ENCODE assay signal across 13 mouse cellular contexts in genomic region chr9:34992201-34992600, GRCm38 (mm10).
A peak's percentile ranks its signal among the peaks of the same experiment; 100 is the strongest.
DNase-seq lines count a peak whose midpoint lies in the region; ATAC-seq and TF ChIP-seq lines count a peak whose summit lies in the region.
"Had no signal": no experiment of that assay in that cellular context is flagged by ENCODE, and none has a peak within 500 bp of the region (broad histone marks: within the 10 kb centered on the region; RNA-seq: fewer than 3 reads in every experiment).

No protein-coding gene starts in this region.

- TF ChIP-seq CTCF in liver, adult 2 months (IDR thresholded peaks at IDR 0.05; ENCODE audit: low read depth, low read length), result no peak
- TF ChIP-seq CTCF in liver, postnatal 0 days (IDR thresholded peaks at IDR 0.05; ENCODE audit: low read depth), result no peak

- H3K27me3 ChIP-seq in liver, adult 2 months (ENCODE audit: control insufficient read depth, insufficient read depth, low read length), result no peaks in the 10 kb centered on the region
- H3K27me3 ChIP-seq in liver, postnatal 0 days (ENCODE audit: insufficient read depth, low read length), result no peaks in the 10 kb centered on the region
- H3K27me3 ChIP-seq: hindbrain, embryonic 15.5 days had no signal

- H3K36me3 ChIP-seq in liver, adult 2 months (ENCODE audit: control insufficient read depth, insufficient read depth, low read length), result no peaks in the 10 kb centered on the region
- H3K36me3 ChIP-seq in liver, postnatal 0 days (replicated peaks; ENCODE audit: insufficient read depth, low read length), result no peaks in the 10 kb centered on the region
- H3K36me3 ChIP-seq: hindbrain, embryonic 15.5 days had no signal

- DNase-seq in adrenal gland, adult 8-10 months, result peak; percentile 44
- DNase-seq in adrenal gland, adult 18-20 months (ENCODE audit: low spot score in 2 of 2), result no peak
- peak; percentile 14 for DNase-seq in liver, adult 2 months (ENCODE audit: extremely low read depth, low read depth, low spot score)
- no peak for DNase-seq in liver, postnatal 0 days
- DNase-seq in kidney, adult 9 months, result peak; percentile 50
- peak; percentile 54 for DNase-seq in lung, postnatal 36 days
- no peak for DNase-seq in gastrocnemius, postnatal 14 days
- DNase-seq in thymus, postnatal 0 days (ENCODE audit: low spot score), result no peak
- DNase-seq: B cell, adult 2 months; cerebellum, adult 2 months had no signal

- no peak for ATAC-seq in liver, postnatal 0 days
- ATAC-seq: forebrain, embryonic 13.5 days had no signal

- H3K4me1 ChIP-seq in liver, adult 2 months (ENCODE audit: control insufficient read depth, insufficient read depth, low read length), result peaks cover 2% of the 10 kb centered on the region; the same call in 1 of the 2 replicates
- H3K4me1 ChIP-seq in liver, postnatal 0 days (ENCODE audit: insufficient read depth), result no peaks in the 10 kb centered on the region

- no peak overlapping the region for H3K4me2 ChIP-seq in liver, postnatal 0 days (ENCODE audit: low read depth, low read length)
- H3K4me2 ChIP-seq: forebrain, embryonic 13.5 days; hindbrain, embryonic 15.5 days had no signal

- TF ChIP-seq EP300 in liver, postnatal 0 days (IDR thresholded peaks at IDR 0.05; ENCODE audit: low read depth), result no peak

- no peaks in the 10 kb centered on the region for H3K9me3 ChIP-seq in liver, postnatal 0 days (ENCODE audit: low read length)
- H3K9me3 ChIP-seq: forebrain, embryonic 13.5 days; hindbrain, embryonic 15.5 days had no signal

- H3K9ac ChIP-seq in liver, adult 2 months (ENCODE audit: low read depth, low read length), result no peak overlapping the region
- H3K9ac ChIP-seq in liver, postnatal 0 days (replicated peaks), result no peak overlapping the region
- H3K9ac ChIP-seq: forebrain, embryonic 13.5 days; hindbrain, embryonic 15.5 days; liver, embryonic 14.5 days had no signal

- H3K4me3 ChIP-seq in liver, adult 2 months (ENCODE audit: insufficient read depth, low read depth, low read length), result no peak overlapping the region
- no peak overlapping the region for H3K4me3 ChIP-seq in liver, postnatal 0 days (ENCODE audit: low read depth, low read length)
- H3K4me3 ChIP-seq: forebrain, embryonic 13.5 days; hindbrain, embryonic 15.5 days had no signal

- no peaks in the 10 kb centered on the region for H3K79me2 ChIP-seq in liver, adult 2 months (ENCODE audit: control insufficient read depth, insufficient read depth, low read length)

- TF ChIP-seq POLR2A in liver, adult 2 months (IDR thresholded peaks at IDR 0.05; ENCODE audit: extremely low read depth, insufficient read depth, low read length), result no peak

- intact Hi-C loops in gastrocnemius, postnatal 14 days (cut with DNase I; ENCODE audit: low total_unique reads), result no loop called here

- WGBS in liver, adult 2 months, result 55% methylated on average over 4 of the region's 4 CpGs
- 56% methylated on average over 4 of the region's 4 CpGs for WGBS in liver, postnatal 0 days (ENCODE audit: insufficient replicate concordance)

- H3K27ac ChIP-seq in liver, adult 2 months (replicated peaks; ENCODE audit: insufficient read depth, low read depth, low read length), result 0 out of 2 replicates have a peak overlapping the region, but pooled peaks have one; percentile 10
- H3K27ac ChIP-seq in liver, postnatal 0 days (ENCODE audit: low read depth), result no peak overlapping the region
- H3K27ac ChIP-seq: forebrain, embryonic 13.5 days; hindbrain, embryonic 15.5 days; liver, embryonic 14.5 days had no signal

Comparison
In these comparisons a context has a peak if more than half of its experiments do, and no peak if none do; other contexts are left out.
1. DNase-seq: peak in adrenal gland, adult 8-10 months (single experiment), liver, adult 2 months (single experiment), kidney, adult 9 months (single experiment) and lung, postnatal 36 days (single experiment); none in adrenal gland, adult 18-20 months (0 of 2), liver, postnatal 0 days (single experiment), gastrocnemius, postnatal 14 days (single experiment) and thymus, postnatal 0 days (single experiment).